Mouse (Mus musculus): ENCODE data around the gene Acox2. TPM values are rescaled to one million over a fixed set of nuclear protein-coding genes. Genes with fewer than 3 reads are reported as not detected.

The Acox2 gene
- total RNA-seq, 2 experiments from 2014 or later = 0.37 TPM; not detected in 1

DNA sequence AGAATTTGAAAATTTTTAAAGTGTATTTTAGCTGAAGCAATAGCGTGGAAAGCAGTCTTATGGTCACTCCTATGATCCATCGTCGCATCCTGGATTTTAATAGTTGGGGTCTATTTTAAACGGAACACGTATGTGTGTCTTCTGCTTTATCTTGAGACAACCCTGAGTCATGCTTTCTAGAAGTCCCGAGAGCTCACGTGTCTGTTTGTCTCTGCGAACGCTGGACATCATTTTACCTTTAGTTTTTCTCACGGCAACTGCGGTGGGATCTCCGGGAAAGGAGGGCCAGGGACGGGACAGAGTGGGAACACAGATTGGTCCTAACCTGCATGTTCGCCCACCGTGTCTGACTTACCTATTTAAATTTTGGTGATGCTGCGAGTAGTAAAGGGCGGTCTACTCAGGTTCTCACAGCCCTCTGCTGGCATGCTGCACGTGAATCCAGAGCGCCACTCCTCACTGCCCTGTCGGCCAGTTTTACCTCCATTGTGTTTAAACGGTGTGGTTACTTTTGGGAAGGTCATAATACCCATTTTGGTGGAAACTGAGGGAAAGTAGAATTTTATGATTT is 43.9 kb downstream of the Acox2 start:
- DNase-seq (ENCODE audit: extremely low spot score in 1 of 2, low spot score in 1 of 2) = no peak

DNA sequence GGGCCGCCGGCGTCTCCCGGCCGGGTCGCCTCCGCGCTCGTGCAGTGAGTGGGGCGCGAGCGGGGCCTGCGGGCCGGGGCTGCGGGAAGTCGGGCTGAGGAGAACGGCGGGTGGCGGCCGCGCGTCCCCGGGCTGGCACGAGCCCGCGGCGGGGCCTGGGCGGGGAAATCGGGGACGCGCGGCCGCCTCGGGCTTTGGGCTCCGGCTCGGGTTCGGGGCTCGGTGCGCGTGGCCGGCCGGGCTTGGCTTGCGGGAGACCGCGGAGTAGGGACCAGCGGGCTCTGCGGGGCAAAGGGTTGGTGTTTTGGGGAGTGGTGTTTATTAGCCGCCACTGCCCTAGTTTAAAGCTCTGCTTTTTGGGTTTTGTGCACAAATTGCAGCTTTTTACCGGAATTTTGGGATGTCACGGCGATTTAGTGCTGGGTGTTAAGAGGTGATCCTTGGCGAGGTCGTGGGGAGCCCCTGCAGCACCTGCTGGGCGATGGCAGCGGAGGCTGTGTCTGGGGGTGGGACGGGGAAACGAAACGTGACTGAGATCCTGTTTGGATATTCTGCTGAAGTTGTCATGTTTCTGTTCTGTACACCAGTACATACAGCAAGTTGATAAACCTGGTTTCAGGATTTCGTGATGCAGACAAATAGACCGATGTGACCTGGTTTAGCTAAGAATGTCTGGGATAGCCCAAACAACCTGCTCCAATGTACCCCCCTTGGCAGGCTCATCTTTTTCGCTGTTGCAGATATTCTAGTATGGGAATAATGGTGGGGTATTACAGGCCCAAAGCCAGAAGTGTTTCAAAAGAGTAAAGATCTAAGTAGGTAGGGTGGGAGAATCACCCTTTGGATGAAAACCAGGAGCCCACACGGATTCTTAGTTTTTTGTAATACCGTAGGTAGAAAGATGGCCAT is 44.6 kb downstream of the Acox2 start:
- peak in 1 of 2 experiments; percentile 71 for DNase-seq (ENCODE audit: extremely low spot score in 1 of 2, low spot score in 1 of 2)

DNA sequence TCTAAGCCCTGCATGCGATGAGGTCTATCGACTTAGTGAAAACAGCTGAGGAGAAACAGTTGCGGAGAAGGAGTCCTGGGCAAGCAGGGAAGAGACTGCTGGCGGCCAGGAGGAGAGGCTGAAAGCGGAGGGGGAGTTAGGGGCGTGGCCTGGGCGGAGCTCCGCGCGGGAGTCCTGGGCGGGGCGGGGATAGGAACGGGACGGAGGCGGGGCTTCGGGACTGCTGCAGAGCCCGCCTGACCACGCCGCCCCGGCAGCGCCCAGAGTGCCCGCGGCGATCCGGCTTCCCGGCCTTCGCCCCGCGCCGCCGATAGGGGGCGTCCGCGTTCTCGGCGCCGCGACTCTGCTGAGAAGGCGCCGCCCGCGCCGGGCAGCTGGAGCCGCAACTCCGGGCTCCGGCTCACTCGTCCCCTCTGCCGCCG is 45.3 kb downstream of the Acox2 start, which contains the start of gene Kctd6:
TSS of gene Kctd6 (plus strand) at position 338 of the 422 bp plus-strand sequence.
- DNase-seq (ENCODE audit: extremely low spot score in 1 of 2, low spot score in 1 of 2) = peak; percentile 88 to 97

- no peak for DNase-seq (ENCODE audit: extremely low spot score in 1 of 2, low spot score in 1 of 2)
Measured at GRCm38 (mm10) chr14:8212996-8213395, 46.2 kb downstream of the Acox2 start.

GRCm38 (mm10) chr14:8209896-8210295 is 49.3 kb downstream of the Acox2 start:
- no peak for DNase-seq (ENCODE audit: extremely low spot score in 1 of 2, low spot score in 1 of 2)

DNA sequence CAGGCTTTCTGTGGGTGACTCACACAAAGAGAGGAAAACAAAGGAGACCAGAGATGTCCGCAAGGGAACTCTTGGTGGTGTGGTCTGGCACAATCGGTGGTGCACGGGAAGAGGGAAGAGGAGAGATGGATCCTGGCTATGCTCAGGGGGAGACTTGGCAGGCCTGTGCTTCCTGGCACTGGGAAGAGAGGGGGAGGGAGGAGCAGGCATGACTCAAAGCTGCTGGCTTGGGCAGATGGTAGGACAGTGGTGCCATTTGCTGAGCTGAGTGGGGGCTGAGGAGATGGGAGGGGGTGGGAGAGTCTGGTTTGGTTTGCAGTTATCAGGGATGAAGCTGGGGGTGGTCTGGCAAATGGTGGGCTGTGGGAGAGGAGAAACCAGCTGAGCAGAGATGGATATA is 50.3 kb downstream of the Acox2 start:
- peak; percentile 51 to 64 for DNase-seq (ENCODE audit: extremely low spot score in 1 of 2, low spot score in 1 of 2)

GRCm38 (mm10) chr14:8207543-8207942 is 51.6 kb downstream of the Acox2 start:
- no peak for DNase-seq (ENCODE audit: extremely low spot score in 1 of 2, low spot score in 1 of 2)

GRCm38 (mm10) chr14:8207105-8207504 is 52.0 kb downstream of the Acox2 start:
- no peak for DNase-seq (ENCODE audit: extremely low spot score in 1 of 2, low spot score in 1 of 2)

GRCm38 (mm10) chr14:8206179-8206910 is 52.8 kb downstream of the Acox2 start:
- no peak for DNase-seq (ENCODE audit: extremely low spot score in 1 of 2, low spot score in 1 of 2)

DNA sequence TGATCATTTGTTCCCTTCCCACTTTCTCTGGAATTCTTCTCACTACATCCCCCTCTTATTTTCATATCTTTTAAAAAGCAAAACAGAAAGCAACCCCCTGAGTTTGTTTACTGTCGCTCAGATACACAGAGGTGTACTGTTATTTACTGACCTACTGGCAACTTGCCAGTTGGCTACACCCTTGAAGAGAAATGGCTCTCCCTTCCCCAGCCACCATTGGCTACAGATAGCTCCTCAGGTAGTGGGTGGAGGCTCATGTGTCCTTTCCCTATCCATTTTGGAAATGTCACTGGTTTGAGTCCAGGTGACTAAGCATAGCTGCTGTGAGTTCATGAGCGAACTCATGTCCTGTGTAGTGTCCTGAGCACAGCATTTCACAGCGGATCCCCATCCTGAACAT is 57.4 kb downstream of the Acox2 start:
- DNase-seq (ENCODE audit: extremely low spot score in 1 of 2, low spot score in 1 of 2) = no peak

GRCm38 (mm10) chr14:8200769-8201168 is 58.4 kb downstream of the Acox2 start:
- DNase-seq (ENCODE audit: extremely low spot score in 1 of 2, low spot score in 1 of 2) = no peak

DNA sequence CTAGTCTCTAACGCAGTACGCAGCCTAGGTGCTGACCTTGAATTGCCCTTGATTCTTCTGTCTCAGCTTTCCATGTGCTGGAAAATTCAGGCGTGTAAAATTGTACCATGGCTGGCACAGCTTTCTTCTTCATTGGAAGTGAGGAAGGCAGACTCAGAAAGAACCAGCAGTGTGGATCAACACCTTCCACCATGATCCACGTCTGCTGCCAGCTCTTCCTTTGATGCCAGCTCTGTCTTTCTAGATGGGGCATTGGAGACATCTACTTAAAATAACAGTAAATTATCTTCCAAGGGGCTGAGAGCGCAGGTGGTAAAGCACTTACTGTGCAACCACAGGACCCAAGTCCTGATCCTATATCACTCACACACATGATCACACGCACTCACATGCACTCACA is 66.4 kb downstream of the Acox2 start:
- no peak for DNase-seq (ENCODE audit: extremely low spot score in 1 of 2, low spot score in 1 of 2)

- DNase-seq (ENCODE audit: extremely low spot score in 1 of 2, low spot score in 1 of 2) = no peak
Measured at GRCm38 (mm10) chr14:8191331-8191965, 67.7 kb downstream of the Acox2 start.

- DNase-seq (ENCODE audit: extremely low spot score in 1 of 2, low spot score in 1 of 2) = no peak
Measured at GRCm38 (mm10) chr14:8190556-8190955, 68.6 kb downstream of the Acox2 start.

DNA sequence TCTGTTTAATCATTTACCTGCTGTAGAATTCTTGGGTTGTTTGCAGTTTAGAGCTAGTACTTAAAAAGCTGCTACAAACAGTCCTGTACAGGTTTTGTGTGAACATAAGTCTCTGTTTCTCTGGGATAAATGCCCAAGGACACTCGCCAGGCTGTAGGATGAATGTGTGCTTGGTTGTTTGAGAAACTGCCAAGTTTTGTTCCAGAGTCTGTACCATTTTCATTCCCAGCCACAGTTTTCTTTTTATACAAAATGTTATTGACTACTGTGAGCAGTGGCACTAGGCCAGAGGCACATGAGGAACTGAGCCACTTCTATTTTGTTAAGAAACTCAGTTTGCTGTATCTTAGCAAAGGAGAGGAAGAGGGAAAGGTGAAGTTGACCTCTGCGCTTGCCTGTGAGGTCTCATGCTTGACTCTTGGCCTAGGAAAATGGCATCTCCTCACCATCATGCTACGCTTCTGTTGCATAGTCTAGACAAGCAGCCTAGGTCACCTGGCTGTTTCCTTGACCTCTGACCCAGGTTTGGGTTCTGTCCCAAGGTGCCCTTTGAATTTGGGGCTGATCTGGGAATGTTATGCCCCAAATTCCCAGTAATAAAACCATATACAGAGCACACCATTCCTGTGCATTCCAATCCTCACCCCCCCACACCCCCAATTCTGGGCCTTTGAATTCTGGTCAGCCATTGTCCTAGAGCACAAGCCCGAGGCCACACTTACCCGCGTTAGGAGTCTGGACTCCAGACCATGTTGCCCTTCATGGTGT is 72.7 kb downstream of the Acox2 start:
- DNase-seq (ENCODE audit: extremely low spot score in 1 of 2, low spot score in 1 of 2) = peak in 1 of 2 experiments; percentile 37

GRCm38 (mm10) chr14:8183330-8183729 is 75.8 kb downstream of the Acox2 start:
- DNase-seq (ENCODE audit: extremely low spot score in 1 of 2, low spot score in 1 of 2) = no peak

GRCm38 (mm10) chr14:8180371-8181035 is 78.7 kb downstream of the Acox2 start:
- no peak for DNase-seq (ENCODE audit: extremely low spot score in 1 of 2, low spot score in 1 of 2)

GRCm38 (mm10) chr14:8176251-8176650 is 82.9 kb downstream of the Acox2 start:
- DNase-seq (ENCODE audit: extremely low spot score in 1 of 2, low spot score in 1 of 2) = no peak

Data from layer of hippocampus, postnatal 25 days (tissue).